Mouse (Mus musculus): ENCODE measurements around the gene Scaf1. TPM values are rescaled to one million over a fixed set of nuclear protein-coding genes. Genes with fewer than 3 reads are reported as not detected.

The Scaf1 gene
- total and polyA plus RNA-seq, 2 experiments from 2014 or later: 45.6 to 77.7 TPM

DNA sequence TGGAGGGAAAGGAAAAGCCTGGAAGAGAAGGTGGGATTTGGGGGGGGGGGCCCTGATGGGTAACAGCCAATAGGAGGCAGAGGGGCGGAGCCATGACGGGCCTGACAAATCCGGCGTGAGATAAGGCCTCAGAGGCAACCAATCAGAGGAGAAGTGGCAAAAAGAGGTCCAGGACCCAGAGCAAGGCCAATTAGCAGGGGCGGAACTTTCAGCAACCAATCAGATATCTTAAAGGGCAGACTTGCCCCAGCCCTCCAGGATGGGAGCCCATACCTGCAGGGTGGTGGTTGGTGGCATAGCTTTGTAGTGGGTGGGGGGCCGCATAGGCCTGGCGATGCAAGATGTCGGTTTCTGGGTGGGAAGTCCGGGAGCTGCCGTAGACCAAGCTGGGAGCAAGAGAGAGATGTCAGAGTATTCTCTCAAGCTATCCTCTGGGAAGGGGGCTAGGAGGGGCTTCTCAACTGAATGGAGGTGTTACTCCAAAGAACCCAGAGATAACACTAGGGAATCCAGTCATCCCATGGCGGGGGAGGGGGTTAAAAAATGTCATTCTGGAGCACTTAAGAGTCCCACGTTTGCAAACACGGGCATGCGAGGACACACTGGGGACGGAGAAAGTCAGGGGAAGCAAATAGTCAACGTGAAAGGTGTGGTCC, 34.9 kb upstream of the Scaf1 start:
- ATAC-seq (peak; percentile 77), DNase-seq (ENCODE audit: low spot score) (peak; percentile 96)
- WGBS: 10% methylated on average over 16 of the region's 16 CpGs
- no peak for TF ChIP-seq CTCF (IDR thresholded peaks at IDR 0.05; ENCODE audit: low read depth)
- 0 out of 2 replicates have a peak, but pooled peaks cover 5% of the 10 kb centered on the region for H3K4me1 ChIP-seq (ENCODE audit: insufficient read depth, low read length)
- no peaks in the 10 kb centered on the region for H3K27me3 ChIP-seq (ENCODE audit: insufficient read depth, low read length)
- H3K36me3 ChIP-seq (ENCODE audit: insufficient read depth, low read length): peaks cover 39% of the 10 kb centered on the region
- H3K4me3 ChIP-seq (ENCODE audit: low read length): peak overlapping the region; percentile 88
- H3K9me3 ChIP-seq (ENCODE audit: low read length): no peaks in the 10 kb centered on the region
- H3K4me2 ChIP-seq (ENCODE audit: low read depth, low read length): peak overlapping the region; percentile 96
- H3K27ac ChIP-seq: peak overlapping the region; percentile 99; the same call in 1 of the 2 replicates
- H3K9ac ChIP-seq (replicated peaks; ENCODE audit: low read length): peak overlapping the region; percentile 81; the same call in 1 of the 2 replicates

- DNase-seq (ENCODE audit: low spot score): no peak
- Histone ChIP-seq H3K27me3 (ENCODE audit: insufficient read depth, low read length) (no peaks in the 10 kb centered on the region), H3K4me1 (ENCODE audit: insufficient read depth, low read length) (0 out of 2 replicates have a peak, but pooled peaks cover 5% of the 10 kb centered on the region), H3K36me3 (ENCODE audit: insufficient read depth, low read length) (peaks cover 51% of the 10 kb centered on the region), H3K9me3 (ENCODE audit: low read length) (no peaks in the 10 kb centered on the region), H3K4me3 (ENCODE audit: low read length) (no peak overlapping the region), H3K27ac (no peak overlapping the region), H3K9ac (replicated peaks; ENCODE audit: low read length) (no peak overlapping the region), H3K4me2 (ENCODE audit: low read depth, low read length) (no peak overlapping the region)
- whole genome bisulfite sequencing: 91% methylated on average over 23 of the region's 23 CpGs
- ATAC-seq: no peak
- no peak for TF ChIP-seq CTCF (IDR thresholded peaks at IDR 0.05; ENCODE audit: low read depth)
These were observed 32.9 kb upstream of the Scaf1 start for GRCm38 (mm10) chr7:45048923-45049657.

DNA sequence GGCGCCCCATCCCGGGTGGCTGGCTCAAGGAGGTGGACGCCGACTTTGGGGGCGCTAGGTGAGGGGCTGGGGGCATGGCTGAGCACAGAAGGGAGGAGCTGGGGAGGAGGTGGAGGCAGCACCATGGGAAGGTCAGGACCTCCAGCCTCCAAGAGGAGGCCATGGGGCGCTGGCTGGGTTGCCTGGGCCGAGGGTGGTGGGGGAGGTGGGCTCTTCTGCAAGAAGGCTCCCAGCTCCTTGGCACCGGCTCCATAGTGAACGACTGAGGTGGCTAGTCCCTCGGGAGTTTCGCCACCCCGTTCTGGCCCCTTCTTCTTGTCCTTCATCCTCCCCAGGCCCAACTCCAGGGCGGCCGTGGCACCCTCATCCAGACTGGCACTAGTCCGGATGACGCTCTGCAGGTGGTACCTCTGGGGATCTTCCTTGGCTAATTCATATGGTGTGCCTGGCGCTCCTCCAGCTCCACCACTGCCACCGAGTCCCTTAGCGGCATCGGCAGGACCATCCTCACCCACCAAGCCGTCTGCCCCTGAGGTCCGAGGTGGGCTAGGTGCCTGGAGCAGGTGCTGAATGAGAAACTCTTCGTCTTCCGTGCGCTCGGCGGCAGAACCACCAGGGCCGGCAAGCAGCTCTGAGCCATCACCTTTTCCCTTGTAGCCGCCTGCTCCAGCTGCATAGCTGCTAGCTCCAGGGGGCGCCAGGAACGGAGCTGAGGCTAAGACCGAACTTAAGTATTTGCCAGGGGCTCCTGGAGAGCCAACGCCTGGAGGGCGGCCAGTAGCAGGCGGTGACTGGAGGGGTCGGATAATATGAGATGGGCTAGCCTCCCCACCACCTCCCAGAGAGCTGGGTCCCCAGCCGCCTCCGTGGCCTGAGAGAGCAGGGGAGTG, 32.1 kb upstream of the Scaf1 start:
- 84% methylated on average over 38 of the region's 38 CpGs for WGBS
- no peak for TF ChIP-seq CTCF (IDR thresholded peaks at IDR 0.05; ENCODE audit: low read depth)

DNA sequence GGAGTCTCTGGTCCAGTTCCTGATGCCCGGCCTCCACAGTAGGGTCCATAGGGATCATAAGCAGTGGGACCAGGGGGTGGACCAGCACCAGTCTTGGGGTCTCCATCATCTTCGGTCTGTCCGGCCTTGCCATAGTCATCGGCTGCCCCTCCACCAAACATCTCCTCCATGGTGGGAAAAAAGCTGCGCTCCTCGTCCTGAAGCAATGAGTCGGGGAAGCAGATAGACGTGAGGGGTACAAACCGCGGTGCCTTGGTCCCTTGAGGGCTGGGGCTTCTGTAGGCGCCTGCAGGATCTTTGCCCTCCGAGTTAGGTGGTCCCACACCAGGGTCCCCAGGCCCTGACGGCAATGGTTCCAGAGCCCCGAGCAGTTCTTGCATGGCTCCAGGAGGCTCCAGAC, 31.3 kb upstream of the Scaf1 start:
- Histone ChIP-seq H3K9me3 (ENCODE audit: low read length) (no peaks in the 10 kb centered on the region), H3K4me2 (ENCODE audit: low read depth, low read length) (no peak overlapping the region), H3K4me1 (ENCODE audit: insufficient read depth, low read length) (0 out of 2 replicates have a peak, but pooled peaks cover 5% of the 10 kb centered on the region), H3K27me3 (ENCODE audit: insufficient read depth, low read length) (no peaks in the 10 kb centered on the region), H3K36me3 (ENCODE audit: insufficient read depth, low read length) (peaks cover 67% of the 10 kb centered on the region), H3K27ac (no peak overlapping the region), H3K9ac (replicated peaks; ENCODE audit: low read length) (no peak overlapping the region), H3K4me3 (ENCODE audit: low read length) (no peak overlapping the region)
- 92% methylated on average over 14 of the region's 14 CpGs for WGBS
- TF ChIP-seq CTCF (IDR thresholded peaks at IDR 0.05; ENCODE audit: low read depth): no peak
- DNase-seq (ENCODE audit: low spot score) (no peak), ATAC-seq (no peak)

More for the DNA sequence above, 32.1 kb upstream of the Scaf1 start:
- Histone ChIP-seq H3K4me1 (ENCODE audit: insufficient read depth, low read length) (0 out of 2 replicates have a peak, but pooled peaks cover 5% of the 10 kb centered on the region), H3K9me3 (ENCODE audit: low read length) (no peaks in the 10 kb centered on the region), H3K27me3 (ENCODE audit: insufficient read depth, low read length) (no peaks in the 10 kb centered on the region), H3K4me2 (ENCODE audit: low read depth, low read length) (no peak overlapping the region), H3K4me3 (ENCODE audit: low read length) (no peak overlapping the region), H3K36me3 (ENCODE audit: insufficient read depth, low read length) (peaks cover 59% of the 10 kb centered on the region), H3K27ac (no peak overlapping the region), H3K9ac (replicated peaks; ENCODE audit: low read length) (no peak overlapping the region)
- no peak for DNase-seq (ENCODE audit: low spot score)
- ATAC-seq: no peak

DNA sequence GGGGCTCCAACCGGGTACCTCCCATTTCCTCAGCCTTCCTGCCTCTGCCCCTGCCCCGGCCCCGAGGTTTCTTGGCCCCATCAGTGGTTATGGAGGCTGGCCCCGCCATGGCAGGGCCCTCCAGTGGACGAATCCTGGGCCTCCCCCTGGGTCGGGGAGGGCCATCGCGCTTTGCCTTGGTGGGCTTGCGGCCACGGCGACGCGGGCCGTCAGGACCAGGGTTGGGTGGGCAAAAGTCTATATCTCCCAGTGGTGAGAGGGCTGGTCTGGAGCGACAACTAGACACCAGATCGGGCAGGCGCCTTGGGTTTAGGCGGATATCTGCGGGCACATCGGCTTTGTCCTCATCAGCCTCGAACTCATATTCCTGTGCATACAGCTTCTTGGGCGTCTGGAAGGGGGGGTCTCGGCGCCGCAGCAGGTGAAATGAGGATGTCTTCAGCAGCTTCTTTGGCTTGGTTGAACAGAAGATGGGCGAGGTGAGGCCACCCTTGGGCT, 30.7 kb upstream of the Scaf1 start:
- Histone ChIP-seq H3K4me3 (ENCODE audit: low read length) (no peak overlapping the region), H3K36me3 (ENCODE audit: insufficient read depth, low read length) (peaks cover 73% of the 10 kb centered on the region), H3K9me3 (ENCODE audit: low read length) (no peaks in the 10 kb centered on the region), H3K27me3 (ENCODE audit: insufficient read depth, low read length) (no peaks in the 10 kb centered on the region), H3K9ac (replicated peaks; ENCODE audit: low read length) (no peak overlapping the region), H3K27ac (no peak overlapping the region), H3K4me2 (ENCODE audit: low read depth, low read length) (no peak overlapping the region), H3K4me1 (ENCODE audit: insufficient read depth, low read length) (0 out of 2 replicates have a peak, but pooled peaks cover 5% of the 10 kb centered on the region)
- whole genome bisulfite sequencing: 95% methylated on average over 26 of the region's 26 CpGs
- DNase-seq (ENCODE audit: low spot score): no peak
- no peak for ATAC-seq
- TF ChIP-seq CTCF (IDR thresholded peaks at IDR 0.05; ENCODE audit: low read depth): no peak

GRCm38 (mm10) chr7:45045741-45046140, 29.6 kb upstream of the Scaf1 start:
- Histone ChIP-seq H3K27ac (no peak overlapping the region), H3K4me1 (ENCODE audit: insufficient read depth, low read length) (no peaks in the 10 kb centered on the region), H3K27me3 (ENCODE audit: insufficient read depth, low read length) (no peaks in the 10 kb centered on the region), H3K4me2 (ENCODE audit: low read depth, low read length) (no peak overlapping the region), H3K9me3 (ENCODE audit: low read length) (no peaks in the 10 kb centered on the region), H3K36me3 (ENCODE audit: insufficient read depth, low read length) (peaks cover 84% of the 10 kb centered on the region), H3K4me3 (ENCODE audit: low read length) (no peak overlapping the region), H3K9ac (replicated peaks; ENCODE audit: low read length) (no peak overlapping the region)
- no peak for TF ChIP-seq CTCF (IDR thresholded peaks at IDR 0.05; ENCODE audit: low read depth)
- ATAC-seq: no peak
- no peak for DNase-seq (ENCODE audit: low spot score)
- WGBS: 92% methylated on average over 22 of the region's 22 CpGs
